Mouse (Mus musculus) CH12.LX (cell line): ENCODE measurements around the gene Amt. TPM values are rescaled to one million over a fixed set of nuclear protein-coding genes. Genes with fewer than 3 reads are reported as not detected.

ENCODE experiments used
- DNase-seq: peaks from one replicate; pipeline ENCODE4 v3.0.0-alpha.2; 2013; ENCODE audit errors: extremely low read depth
- H3K27ac ChIP-seq: 2 replicates; pipeline ENCODE4 v1.5.1; 2012; ENCODE audit warnings: low read depth, mild to moderate bottlenecking, control low read depth, moderate library complexity; ENCODE audit not compliant: insufficient read depth
- H3K27me3 ChIP-seq: replicated peaks from 2 replicates; pipeline ENCODE3; 2012; ENCODE audit warnings: inconsistent platforms
- H3K36me3 ChIP-seq, 2 experiments: replicated peaks in 1 of 2; 2 replicates each; pipeline versions ENCODE3 to v1.6.1; 2012; ENCODE audit warnings: inconsistent platforms in 1 of 2, low read length in 1 of 2, mild to moderate bottlenecking in 1 of 2, mixed read lengths in 1 of 2, moderate library complexity in 1 of 2; ENCODE audit not compliant: control insufficient read depth in 1 of 2, insufficient read depth in 1 of 2
- H3K4me1 ChIP-seq, 2 experiments: 2 replicates each; pipeline ENCODE4 v1.6.1; 2012; ENCODE audit warnings: inconsistent platforms in 1 of 2, moderate library complexity in 1 of 2; ENCODE audit not compliant: insufficient read depth in 2 of 2, control insufficient read depth in 1 of 2
- H3K4me2 ChIP-seq: 2 replicates; pipeline ENCODE4 v1.6.1; 2012; ENCODE audit warnings: low read depth, mild to moderate bottlenecking, control low read depth; ENCODE audit not compliant: poor library complexity, insufficient read depth, severe bottlenecking
- H3K4me3 ChIP-seq, 3 experiments: fragments of 150-350 bp in 1 of 3; sonication (generic) in 1 of 3; replicated peaks in 1 of 3; 2 replicates each; pipeline versions ENCODE3 to v1.5.1; 2011 to 2012; ENCODE audit warnings: low read depth in 2 of 3, low read length in 2 of 3, mild to moderate bottlenecking in 2 of 3, moderate library complexity in 2 of 3, control low read depth in 1 of 3, improper control_type of control experiment in 1 of 3, inconsistent platforms in 1 of 3, mixed read lengths in 1 of 3; ENCODE audit not compliant: poor library complexity in 1 of 3
- H3K79me2 ChIP-seq: replicated peaks from 2 replicates; pipeline ENCODE4 v1.6.1; 2012; ENCODE audit warnings: mild to moderate bottlenecking, moderate library complexity; ENCODE audit not compliant: control insufficient read depth, poor library complexity, insufficient read depth, severe bottlenecking; ENCODE audit errors: extremely low read depth
- H3K9ac ChIP-seq: 2 replicates; pipeline ENCODE4 v1.6.1; 2012; ENCODE audit warnings: low read depth, mild to moderate bottlenecking, control low read depth, moderate library complexity; ENCODE audit not compliant: insufficient read depth
- H3K9me3 ChIP-seq: replicated peaks from 2 replicates; pipeline ENCODE3; 2012; ENCODE audit warnings: low read length, inconsistent platforms, mixed read lengths
- BHLHE40 ChIP-seq: IDR thresholded peaks from 2 replicates; pipeline ENCODE4 v1.6.1; 2011; ENCODE audit warnings: mild to moderate bottlenecking, low read depth, low read length, improper control_type of control experiment
- CHD1 ChIP-seq: IDR thresholded peaks from 2 replicates; pipeline ENCODE4 v1.6.1; 2012; ENCODE audit warnings: low read depth, low read length, improper control_type of control experiment, inconsistent platforms
- CHD2 ChIP-seq: IDR thresholded peaks from 2 replicates; pipeline ENCODE4 v1.6.1; 2011; ENCODE audit warnings: low read length, improper control_type of control experiment
- CTCF ChIP-seq, 2 experiments: IDR thresholded peaks in 1 of 2; conservative IDR thresholded peaks in 1 of 2; 2 replicates each; pipeline ENCODE4 v1.5.1; 2011 to 2012; ENCODE audit warnings: low read depth in 2 of 2, low read length in 2 of 2, improper control_type of control experiment in 1 of 2, inconsistent platforms in 1 of 2, mild to moderate bottlenecking in 1 of 2, moderate library complexity in 1 of 2
- E2F4 ChIP-seq: IDR thresholded peaks from 2 replicates; pipeline ENCODE4 v1.6.1; 2011; ENCODE audit warnings: low read depth, low read length, improper control_type of control experiment; ENCODE audit not compliant: insufficient replicate concordance
- ELF1 ChIP-seq: IDR thresholded peaks from 2 replicates; pipeline ENCODE4 v1.6.1; 2014; ENCODE audit warnings: low read depth, mild to moderate bottlenecking, inconsistent platforms, low read length, improper control_type of control experiment
- EP300 ChIP-seq: IDR thresholded peaks from 2 replicates; pipeline ENCODE4 v1.6.1; 2011; ENCODE audit warnings: low read length, improper control_type of control experiment
- ETS1 ChIP-seq: conservative IDR thresholded peaks from 2 replicates; pipeline ENCODE4 v1.6.1; 2012; ENCODE audit warnings: low read depth, mild to moderate bottlenecking, inconsistent platforms, low read length, improper control_type of control experiment, moderate library complexity
- GABPA ChIP-seq: IDR thresholded peaks from 2 replicates; pipeline ENCODE4 v1.6.1; 2012; ENCODE audit warnings: low read depth, low read length, improper control_type of control experiment, inconsistent platforms; ENCODE audit not compliant: insufficient replicate concordance
- HCFC1 ChIP-seq: IDR thresholded peaks from 2 replicates; pipeline ENCODE4 v1.6.1; 2012; ENCODE audit warnings: low read depth, mild to moderate bottlenecking, inconsistent platforms, low read length, improper control_type of control experiment
- IRF4 ChIP-seq: IDR thresholded peaks from 2 replicates; pipeline ENCODE4 v1.6.1; 2014; ENCODE audit warnings: low read depth, mild to moderate bottlenecking, inconsistent platforms, low read length, improper control_type of control experiment
- JUN ChIP-seq: IDR thresholded peaks from 2 replicates; pipeline ENCODE4 v1.6.1; 2011; ENCODE audit warnings: low read depth, mild to moderate bottlenecking, low read length, improper control_type of control experiment, moderate library complexity; ENCODE audit not compliant: insufficient read depth
- JUND ChIP-seq: conservative IDR thresholded peaks from 2 replicates; pipeline ENCODE4 v1.6.1; 2011; ENCODE audit warnings: low read depth, low read length, improper control_type of control experiment
- KAT2A ChIP-seq: IDR thresholded peaks from 2 replicates; pipeline ENCODE4 v1.6.1; 2012; ENCODE audit warnings: low read length, improper control_type of control experiment, inconsistent platforms; ENCODE audit not compliant: insufficient replicate concordance
- MAFK ChIP-seq: IDR thresholded peaks from 2 replicates; pipeline ENCODE4 v1.6.1; 2011; ENCODE audit warnings: low read length, improper control_type of control experiment; ENCODE audit not compliant: insufficient replicate concordance
- MAX ChIP-seq: IDR thresholded peaks from 2 replicates; pipeline ENCODE4 v1.6.1; 2011; ENCODE audit warnings: low read length, improper control_type of control experiment
- MAZ ChIP-seq: IDR thresholded peaks from 2 replicates; pipeline ENCODE4 v1.6.1; 2012; ENCODE audit warnings: low read depth, mild to moderate bottlenecking, inconsistent platforms, low read length, improper control_type of control experiment, moderate library complexity
- MEF2A ChIP-seq: IDR thresholded peaks from 2 replicates; pipeline ENCODE4 v1.6.1; 2014; ENCODE audit warnings: low read depth, mild to moderate bottlenecking, inconsistent platforms, low read length, improper control_type of control experiment, borderline replicate concordance
- MXI1 ChIP-seq: IDR thresholded peaks from 2 replicates; pipeline ENCODE4 v1.6.1; 2011; ENCODE audit warnings: mild to moderate bottlenecking, low read depth, low read length, improper control_type of control experiment
- MYC ChIP-seq: IDR thresholded peaks from 2 replicates; pipeline ENCODE4 v1.6.1; 2011; ENCODE audit warnings: low read depth, mild to moderate bottlenecking, improper control_type of control experiment, low read length
- NELFE ChIP-seq: IDR thresholded peaks from 2 replicates; pipeline ENCODE4 v1.6.1; 2011; ENCODE audit warnings: low read depth, low read length, improper control_type of control experiment
- NRF1 ChIP-seq: IDR thresholded peaks from 2 replicates; pipeline ENCODE4 v1.6.1; 2014; ENCODE audit warnings: low read depth, mild to moderate bottlenecking, inconsistent platforms, low read length, improper control_type of control experiment, moderate library complexity
- PAX5 ChIP-seq: IDR thresholded peaks from 2 replicates; pipeline ENCODE4 v1.6.1; 2012; ENCODE audit warnings: low read length, inconsistent platforms, mixed read lengths
- POLR2A ChIP-seq: IDR thresholded peaks from 2 replicates; pipeline ENCODE4 v1.6.1; 2011; ENCODE audit warnings: low read depth, mild to moderate bottlenecking, improper control_type of control experiment, low read length
- POLR2AphosphoS2 ChIP-seq: IDR thresholded peaks from 2 replicates; pipeline ENCODE4 v1.6.1; 2011; ENCODE audit warnings: low read depth, low read length, improper control_type of control experiment
- RAD21 ChIP-seq: IDR thresholded peaks from 2 replicates; pipeline ENCODE4 v1.6.1; 2011; ENCODE audit warnings: low read depth, mild to moderate bottlenecking, low read length, improper control_type of control experiment, moderate library complexity
- RCOR1 ChIP-seq: conservative IDR thresholded peaks from 2 replicates; pipeline ENCODE4 v1.6.1; 2012; ENCODE audit warnings: low read depth, mild to moderate bottlenecking, inconsistent platforms, low read length, improper control_type of control experiment
- SIN3A ChIP-seq: IDR thresholded peaks from 2 replicates; pipeline ENCODE4 v1.6.1; 2012; ENCODE audit warnings: low read length, improper control_type of control experiment, inconsistent platforms
- SMC3 ChIP-seq: IDR thresholded peaks from 2 replicates; pipeline ENCODE4 v1.6.1; 2011; ENCODE audit warnings: low read depth, low read length, improper control_type of control experiment
- TBP ChIP-seq: conservative IDR thresholded peaks from 2 replicates; pipeline ENCODE4 v1.6.1; 2011; ENCODE audit warnings: low read depth, low read length, improper control_type of control experiment
- TCF12 ChIP-seq: IDR thresholded peaks from 2 replicates; pipeline ENCODE4 v1.6.1; 2014; ENCODE audit warnings: low read depth, mild to moderate bottlenecking, inconsistent platforms, low read length, improper control_type of control experiment
- UBTF ChIP-seq: IDR thresholded peaks from 2 replicates; pipeline ENCODE4 v1.6.1; 2012; ENCODE audit warnings: low read depth, mild to moderate bottlenecking, inconsistent platforms, low read length, improper control_type of control experiment, moderate library complexity
- USF1 ChIP-seq: IDR thresholded peaks from 2 replicates; pipeline ENCODE4 v1.6.1; 2014; ENCODE audit warnings: low read depth, mild to moderate bottlenecking, inconsistent platforms, low read length, improper control_type of control experiment
- USF2 ChIP-seq: conservative IDR thresholded peaks from 2 replicates; pipeline ENCODE4 v1.6.1; 2011; ENCODE audit warnings: low read depth, low read length, improper control_type of control experiment
- ZC3H11A ChIP-seq: IDR thresholded peaks from 2 replicates; pipeline ENCODE4 v1.6.1; 2012; ENCODE audit warnings: low read depth, mild to moderate bottlenecking, inconsistent platforms, low read length, improper control_type of control experiment
- ZKSCAN1 ChIP-seq: IDR thresholded peaks from 2 replicates; pipeline ENCODE4 v1.6.1; 2012; ENCODE audit warnings: low read depth, inconsistent platforms, low read length, improper control_type of control experiment, borderline replicate concordance
- ZMIZ1 ChIP-seq: IDR thresholded peaks from 2 replicates; pipeline ENCODE4 v1.6.1; 2012; ENCODE audit warnings: low read depth, mild to moderate bottlenecking, inconsistent platforms, low read length, improper control_type of control experiment
- ZNF384 ChIP-seq: IDR thresholded peaks from 2 replicates; pipeline ENCODE4 v1.6.1; 2012; ENCODE audit warnings: low read depth, low read length, improper control_type of control experiment, inconsistent platforms
- dilution Hi-C: fragments of 300-500 bp; cut with MboI; formaldehyde crosslinking; loops from 2 replicates; pipeline ENCODE4 v1.14.3; 2020; ENCODE audit warnings: low sequenced_read_pairs; ENCODE audit not compliant: extremely low pct_unique_long_range_greater_than_20kb, extremely low pct_ligation_motif_present
- in situ Hi-C: fragments of 300-500 bp; cut with MboI; formaldehyde crosslinking; loops from 3 replicates; pipeline ENCODE4 v1.14.3; 2019; ENCODE audit warnings: low sequenced_read_pairs, low pct_ligation_motif_present, low pct_unique_long_range_greater_than_20kb, mixed read lengths
- polyA plus RNA-seq: library from polyadenylated mRNA; unstranded; fragments of >175 nt; gene quantifications from 2 replicates; pipeline ENCODE4 v1.2.1, GENCODE M21; 2012; ENCODE audit warnings: low read depth; ENCODE audit not compliant: insufficient read length
- total RNA-seq, 2 experiments: library from RNA; depleted of rRNA; stranded (reverse); fragments of 300-350 nt in 1 of 2; fragments of >200 nt in 1 of 2; gene quantifications; 2 replicates each; pipeline ENCODE4 v1.2.3; 2012 to 2014

The Amt gene
- total and polyA plus RNA-seq, 3 experiments = 1.1 to 2.7 (median 1.5) TPM

- TF ChIP-seq HCFC1 (peak; percentile 78), KAT2A (0 out of 2 replicates have a peak, but pooled peaks have one; percentile 45), CHD1 (no peak), JUND (no peak), ZC3H11A (no peak), UBTF (peak; percentile 86), MAFK (no peak), RCOR1 (0 out of 2 replicates have a peak, but pooled peaks have one; percentile 14), POLR2AphosphoS2 (peak; percentile 98), RAD21 (no peak), CHD2 (peak; percentile 89), E2F4 (no peak), ZMIZ1 (peak; percentile 99), GABPA (no peak), ZKSCAN1 (no peak), MEF2A (peak; percentile 55; the same call in 1 of the 2 replicates), EP300 (no peak; the same call in 1 of the 2 replicates), PAX5 (no peak), MYC (0 out of 2 replicates have a peak, but pooled peaks have one; percentile 71), IRF4 (no peak; the same call in none of the 2 replicates), TBP (peak; percentile 97), JUN (no peak), SMC3 (no peak), MAX (peak; percentile 97), ZNF384 (no peak), BHLHE40 (peak; percentile 87), MAZ (no peak), CTCF (conservative IDR thresholded peaks at IDR 0.05 in 1 of 2, IDR thresholded peaks at IDR 0.05 in 1 of 2; ENCODE audit: low read depth in 2 of 2, low read length in 2 of 2) (no peak), TCF12 (peak; percentile 90), NELFE (peak; percentile 98), USF2 (peak; percentile 92), USF1 (peak; percentile 94), NRF1 (peak; percentile 39; the same call in 1 of the 2 replicates), ETS1 (no peak), SIN3A (peak; percentile 93), MXI1 (peak; percentile 95), ELF1 (peak; percentile 91), POLR2A (peak; percentile 100)
- TF ChIP-seq, all 38 proteins: peak for 21
- H3K4me1 ChIP-seq = peaks cover 14 to 38% of the 10 kb centered on the region in 2 experiments
- H3K9me3 ChIP-seq = no peaks in the 10 kb centered on the region
- peak within 1 kb of the TSS; percentile 81 for H3K27ac ChIP-seq
- peak within 1 kb of the TSS; percentile 87 to 91 (median 89) for H3K4me3 ChIP-seq
- no peaks in the 10 kb centered on the region for H3K27me3 ChIP-seq
- peak within 1 kb of the TSS; percentile 75 for H3K4me2 ChIP-seq
- in situ Hi-C loops = no loop called here
- peaks cover 10% of the 10 kb centered on the region for H3K79me2 ChIP-seq
- peak within 1 kb of the TSS; percentile 81 for H3K9ac ChIP-seq
- peaks cover 17 to 39% of the 10 kb centered on the region in 2 experiments for H3K36me3 ChIP-seq
- DNase-seq = peak; percentile 97
- dilution Hi-C loops = no loop called here
Measured at GRCm38 (mm10) chr9:108338886-108339781, 42.5 kb downstream of the Amt start, which contains the start of gene Gpx1. TSS of gene Gpx1 (plus strand) at chr9:108338903.
